Mouse (Mus musculus) limb, embryonic 15.5 days (tissue): ENCODE measurements at regions not wholly inside any gene's neighbourhood (a gene's known extent, or its start where the extent isn't known, plus 50 kb on each side); places are given as distances from the start of the nearest gene placed in this dataset.
"Not testable (repeated sequence)": the region's sequence is repeated elsewhere in the genome, so short reads cannot be mapped to it uniquely, and the experiment has no call there.

Source experiments
- ATAC-seq: fragments of 200-750 bp; cut with Nextera tagmentation; 2 replicates; pipeline ENCODE4 v1.8.0; 2017; ENCODE audit warnings: low read depth, moderate TSS enrichment; ENCODE audit not compliant: insufficient number of reproducible peaks, low FRiP score, low TSS enrichment
- H3K27ac ChIP-seq: fragments of 300-500 bp; sonication (generic); 2 replicates; pipeline ENCODE4 v1.5.1; 2015; ENCODE audit warnings: moderate library complexity, mild to moderate bottlenecking, inconsistent platforms
- H3K27me3 ChIP-seq: fragments of 300-500 bp; sonication (generic); 2 replicates; pipeline ENCODE4 v1.6.1; 2015; ENCODE audit warnings: inconsistent platforms
- H3K36me3 ChIP-seq: fragments of 300-500 bp; sonication (generic); 2 replicates; pipeline ENCODE4 v1.6.1; 2015; ENCODE audit warnings: inconsistent platforms
- H3K4me1 ChIP-seq: fragments of 300-500 bp; sonication (generic); 2 replicates; pipeline ENCODE4 v1.6.1; 2015; ENCODE audit warnings: inconsistent platforms
- H3K4me2 ChIP-seq: fragments of 300-500 bp; sonication (generic); 2 replicates; pipeline ENCODE4 v1.6.1; 2015; ENCODE audit warnings: mild to moderate bottlenecking, inconsistent platforms
- H3K4me3 ChIP-seq: fragments of 300-500 bp; sonication (generic); 2 replicates; pipeline ENCODE4 v1.5.1; 2015; ENCODE audit warnings: mild to moderate bottlenecking, inconsistent platforms
- H3K9ac ChIP-seq: fragments of 300-500 bp; sonication (generic); 2 replicates; pipeline ENCODE4 v1.6.1; 2015; ENCODE audit warnings: inconsistent platforms
- H3K9me3 ChIP-seq: fragments of 300-500 bp; sonication (generic); 2 replicates; pipeline ENCODE4 v1.6.1; 2016; ENCODE audit warnings: inconsistent platforms
- WGBS: fragments of 180-500 bp; shearing (Covaris S2); methylation state at CpG from one replicate; pipeline ENCODE4 v1.1.7; 2015; 5-methylcytosine and 5-hydroxymethylcytosine counted together

GRCm38 (mm10) chr2:53276435-53276834 is 84.9 kb downstream of the Arl6ip6 start:
- Histone ChIP-seq H3K4me3 (no peak overlapping the region), H3K27me3 (no peaks in the 10 kb centered on the region), H3K9me3 (no peaks in the 10 kb centered on the region), H3K27ac (no peak overlapping the region), H3K9ac (no peak overlapping the region), H3K4me1 (no peaks in the 10 kb centered on the region), H3K36me3 (no peaks in the 10 kb centered on the region), H3K4me2 (no peak overlapping the region)
- 66% methylated on average over 1 of the region's 1 CpGs for WGBS
- no peak for ATAC-seq

- H3K27me3 ChIP-seq, result no peaks in the 10 kb centered on the region
- no peaks in the 10 kb centered on the region for H3K9me3 ChIP-seq
- no peak overlapping the region for H3K9ac ChIP-seq
- H3K27ac ChIP-seq, result no peak overlapping the region
- 79% methylated on average over 2 of the region's 2 CpGs for WGBS
- H3K4me1 ChIP-seq, result no peaks in the 10 kb centered on the region
- no peak overlapping the region for H3K4me3 ChIP-seq
- H3K4me2 ChIP-seq, result no peak overlapping the region
- no peaks in the 10 kb centered on the region for H3K36me3 ChIP-seq
- no peak for ATAC-seq
These were observed 110.3 kb downstream of the Arl6ip6 start for GRCm38 (mm10) chr2:53301712-53302423.

- Histone ChIP-seq H3K4me2 (no peak overlapping the region), H3K27me3 (no peaks in the 10 kb centered on the region), H3K27ac (no peak overlapping the region), H3K9ac (no peak overlapping the region), H3K4me3 (no peak overlapping the region), H3K9me3 (no peaks in the 10 kb centered on the region), H3K4me1 (no peaks in the 10 kb centered on the region), H3K36me3 (no peaks in the 10 kb centered on the region)
- ATAC-seq, result no peak
- 40% methylated on average over 6 of the region's 6 CpGs for WGBS
These were observed 139.2 kb downstream of the Arl6ip6 start for GRCm38 (mm10) chr2:53330680-53331079.

- no peak for ATAC-seq
- no peak overlapping the region for H3K4me2 ChIP-seq
- no peaks in the 10 kb centered on the region for H3K4me1 ChIP-seq
- WGBS, result 31% methylated on average over 2 of the region's 2 CpGs
- H3K36me3 ChIP-seq, result no peaks in the 10 kb centered on the region
- H3K4me3 ChIP-seq, result no peak overlapping the region
- no peaks in the 10 kb centered on the region for H3K9me3 ChIP-seq
- H3K27ac ChIP-seq, result no peak overlapping the region
- H3K27me3 ChIP-seq, result no peaks in the 10 kb centered on the region
- H3K9ac ChIP-seq, result no peak overlapping the region
These were observed 167.5 kb downstream of the Arl6ip6 start for GRCm38 (mm10) chr2:53359026-53359425.

GRCm38 (mm10) chr2:53382348-53382747 is 190.8 kb downstream of the Arl6ip6 start:
- Histone ChIP-seq H3K36me3 (no peaks in the 10 kb centered on the region), H3K4me2 (no peak overlapping the region), H3K4me3 (no peak overlapping the region), H3K9me3 (no peaks in the 10 kb centered on the region), H3K27ac (no peak overlapping the region), H3K4me1 (no peaks in the 10 kb centered on the region), H3K27me3 (no peaks in the 10 kb centered on the region), H3K9ac (no peak overlapping the region)
- 17% methylated on average over 1 of the region's 1 CpGs for WGBS
- no peak for ATAC-seq

- Histone ChIP-seq H3K4me1 (no peaks in the 10 kb centered on the region), H3K9ac (no peak overlapping the region), H3K36me3 (no peaks in the 10 kb centered on the region), H3K4me3 (no peak overlapping the region), H3K27ac (no peak overlapping the region), H3K27me3 (no peaks in the 10 kb centered on the region), H3K4me2 (no peak overlapping the region), H3K9me3 (no peaks in the 10 kb centered on the region)
- 52% methylated on average over 8 of the region's 8 CpGs for WGBS
- ATAC-seq, result no peak
These were observed 193.1 kb downstream of the Arl6ip6 start for GRCm38 (mm10) chr2:53384545-53385176.

GRCm38 (mm10) chr2:53388652-53389051 is 197.1 kb downstream of the Arl6ip6 start:
- Histone ChIP-seq H3K27ac (no peak overlapping the region), H3K27me3 (no peaks in the 10 kb centered on the region), H3K9me3 (no peaks in the 10 kb centered on the region), H3K4me1 (no peaks in the 10 kb centered on the region), H3K4me2 (no peak overlapping the region), H3K9ac (no peak overlapping the region), H3K4me3 (no peak overlapping the region), H3K36me3 (no peaks in the 10 kb centered on the region)
- ATAC-seq, result peak; percentile 52; the same call in 1 of the 2 replicates
- 85% methylated on average over 3 of the region's 3 CpGs for WGBS

GRCm38 (mm10) chr2:53414471-53414870 is 222.9 kb downstream of the Arl6ip6 start:
- H3K36me3 ChIP-seq, result no peaks in the 10 kb centered on the region
- H3K4me2 ChIP-seq, result no peak overlapping the region
- H3K4me1 ChIP-seq, result no peaks in the 10 kb centered on the region
- H3K9me3 ChIP-seq, result no peaks in the 10 kb centered on the region
- ATAC-seq, result no peak
- no peaks in the 10 kb centered on the region for H3K27me3 ChIP-seq
- H3K27ac ChIP-seq, result no peak overlapping the region
- H3K9ac ChIP-seq, result no peak overlapping the region
- H3K4me3 ChIP-seq, result no peak overlapping the region
- WGBS, result 87% methylated on average over 2 of the region's 2 CpGs

GRCm38 (mm10) chr2:53437046-53437815 is 245.7 kb downstream of the Arl6ip6 start:
- no peak for ATAC-seq
- 67% methylated on average over 5 of the region's 5 CpGs for WGBS
- Histone ChIP-seq H3K4me2 (no peak overlapping the region), H3K4me3 (no peak overlapping the region), H3K9me3 (no peaks in the 10 kb centered on the region), H3K36me3 (no peaks in the 10 kb centered on the region), H3K9ac (no peak overlapping the region), H3K27me3 (no peaks in the 10 kb centered on the region), H3K4me1 (no peaks in the 10 kb centered on the region), H3K27ac (no peak overlapping the region)

GRCm38 (mm10) chr2:53440301-53440700 is 248.8 kb downstream of the Arl6ip6 start:
- H3K4me1 ChIP-seq, H3K36me3 ChIP-seq, H3K4me2 ChIP-seq, H3K9ac ChIP-seq, H3K27me3 ChIP-seq, H3K9me3 ChIP-seq, ATAC-seq, H3K27ac ChIP-seq, H3K4me3 ChIP-seq: not testable (repeated sequence)
- WGBS, result 56% methylated on average over 3 of the region's 3 CpGs

GRCm38 (mm10) chr2:53460265-53460664 is 268.7 kb downstream of the Arl6ip6 start:
- ATAC-seq, result no peak

GRCm38 (mm10) chr2:53474455-53474854 is 282.9 kb downstream of the Arl6ip6 start:
- H3K27me3 ChIP-seq, result no peaks in the 10 kb centered on the region
- H3K4me2 ChIP-seq, result no peak overlapping the region
- no peaks in the 10 kb centered on the region for H3K36me3 ChIP-seq
- no peak overlapping the region for H3K27ac ChIP-seq
- no peaks in the 10 kb centered on the region for H3K4me1 ChIP-seq
- ATAC-seq, result no peak
- no peak overlapping the region for H3K9ac ChIP-seq
- no peaks in the 10 kb centered on the region for H3K9me3 ChIP-seq
- WGBS, result 84% methylated on average over 4 of the region's 4 CpGs
- no peak overlapping the region for H3K4me3 ChIP-seq

More at GRCm38 (mm10) chr2:53460265-53460664, 268.7 kb downstream of the Arl6ip6 start:
- H3K9ac ChIP-seq, result no peak overlapping the region
- H3K9me3 ChIP-seq, result no peaks in the 10 kb centered on the region
- H3K4me1 ChIP-seq, result no peaks in the 10 kb centered on the region
- H3K36me3 ChIP-seq, result no peaks in the 10 kb centered on the region
- H3K4me2 ChIP-seq, result no peak overlapping the region
- H3K27me3 ChIP-seq, result no peaks in the 10 kb centered on the region
- 73% methylated on average over 3 of the region's 3 CpGs for WGBS
- no peak overlapping the region for H3K4me3 ChIP-seq
- H3K27ac ChIP-seq, result no peak overlapping the region
